Mouse (Mus musculus) cortical plate, adult 2 months (tissue): ENCODE measurements around the gene Rbm44. TPM values are rescaled to one million over a fixed set of nuclear protein-coding genes. Genes with fewer than 3 reads are reported as not detected.

Experiments
- H3K27ac ChIP-seq: fragments of 200-500 bp; 2 replicates; pipeline ENCODE4 v1.5.1; 2012; ENCODE audit warnings: low read length, control low read depth, inconsistent platforms; ENCODE audit not compliant: insufficient read depth
- H3K4me1 ChIP-seq: fragments of 200-500 bp; 2 replicates; pipeline ENCODE4 v1.6.1; 2011; ENCODE audit warnings: low read length; ENCODE audit not compliant: control insufficient read depth, insufficient read depth
- H3K4me3 ChIP-seq: fragments of 200-500 bp; 2 replicates; pipeline ENCODE4 v1.5.1; 2011; ENCODE audit warnings: mild to moderate bottlenecking, low read length, control low read depth; ENCODE audit not compliant: insufficient read depth
- CTCF ChIP-seq: fragments of 200-500 bp; IDR thresholded peaks from 2 replicates; pipeline ENCODE4 v1.5.1; 2011; ENCODE audit warnings: mild to moderate bottlenecking, control low read depth, low read length; ENCODE audit not compliant: insufficient read depth; ENCODE audit errors: extremely low read depth
- POLR2A ChIP-seq: fragments of 200-500 bp; IDR thresholded peaks from 2 replicates; pipeline ENCODE4 v1.6.1; 2011; ENCODE audit warnings: mild to moderate bottlenecking, low read length, control low read depth; ENCODE audit not compliant: insufficient read depth; ENCODE audit errors: extremely low read depth
- polyA plus RNA-seq: library from polyadenylated mRNA; depleted of rRNA; stranded (reverse); fragments of >200 nt; gene quantifications from 2 replicates; pipeline ENCODE4 v1.2.3, GENCODE M21; 2012

Rbm44 gene
- polyA plus RNA-seq, 1 experiment, result 0.04 TPM

DNA sequence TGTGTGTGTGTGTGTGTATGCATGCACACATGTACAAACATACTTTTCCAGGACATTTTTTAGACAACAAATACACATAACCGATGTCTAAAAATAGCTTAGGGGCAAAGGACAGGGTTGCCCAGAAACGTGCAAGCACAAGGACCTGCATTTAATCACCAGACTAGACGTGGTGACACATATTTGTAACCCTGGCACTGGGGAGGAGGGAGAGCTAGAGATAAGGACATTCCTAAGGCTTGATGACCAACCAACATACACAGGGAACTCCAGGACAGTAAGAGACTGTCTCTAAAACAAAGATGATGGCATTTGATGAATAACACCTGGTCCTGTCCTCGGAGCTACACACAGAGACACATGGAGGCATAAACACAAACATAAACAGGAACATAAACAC lies 35.6 kb upstream of the Rbm44 start:
- Histone ChIP-seq H3K27ac (no peak overlapping the region), H3K4me3 (no peak overlapping the region), H3K4me1 (no peaks in the 10 kb centered on the region)
- TF ChIP-seq POLR2A (no peak), CTCF (no peak)

GRCm38 (mm10) chr1:91112171-91112570 lies 32.7 kb upstream of the Rbm44 start:
- H3K4me3 ChIP-seq, result no peak overlapping the region
- no peak overlapping the region for H3K27ac ChIP-seq
- TF ChIP-seq POLR2A (no peak), CTCF (no peak)
- no peaks in the 10 kb centered on the region for H3K4me1 ChIP-seq

DNA sequence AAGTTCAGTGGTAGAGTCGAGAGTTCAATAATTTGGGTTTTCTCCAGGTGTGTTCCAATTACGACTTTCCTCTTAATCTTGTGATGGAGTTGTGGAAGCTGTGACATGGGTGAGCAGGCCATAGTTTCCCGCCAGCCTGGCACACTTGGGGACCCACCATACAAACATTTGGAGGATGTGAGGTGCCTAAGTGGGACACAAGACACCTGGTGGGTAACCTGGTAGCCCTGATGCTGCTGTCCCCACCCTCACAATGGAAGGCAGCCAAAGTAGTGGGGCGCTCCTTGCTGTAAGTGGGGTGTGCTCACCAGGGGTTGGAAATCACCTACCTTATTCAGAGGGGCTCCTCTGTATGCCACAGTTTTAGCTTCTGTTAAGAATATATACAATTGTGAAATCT lies 32.3 kb upstream of the Rbm44 start:
- Histone ChIP-seq H3K4me3 (no peak overlapping the region), H3K27ac (no peak overlapping the region), H3K4me1 (no peaks in the 10 kb centered on the region)
- no peak for TF ChIP-seq POLR2A
- TF ChIP-seq CTCF, result no peak

DNA sequence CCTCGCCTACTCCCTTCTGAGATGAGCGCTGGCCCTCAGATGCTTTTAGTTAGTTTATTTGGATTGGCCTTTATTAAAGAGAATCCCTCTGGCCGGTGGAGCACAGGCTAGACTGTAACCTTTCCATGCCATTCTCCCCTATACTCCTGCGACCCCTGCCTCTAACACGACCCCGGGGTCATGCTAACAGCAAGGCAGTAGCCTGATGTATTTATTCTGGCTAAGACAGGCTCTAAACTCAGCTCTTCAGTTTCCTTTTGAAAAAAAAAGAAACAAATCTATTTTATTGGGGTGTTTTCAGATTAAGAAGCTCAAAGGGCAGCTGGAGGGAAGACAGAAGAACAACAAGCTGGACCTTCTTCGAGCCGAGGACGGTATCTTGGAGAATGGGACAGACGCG lies 22.8 kb upstream of the Rbm44 start:
- TF ChIP-seq POLR2A, result no peak
- TF ChIP-seq CTCF, result no peak
- no peak overlapping the region for H3K27ac ChIP-seq
- no peaks in the 10 kb centered on the region for H3K4me1 ChIP-seq
- no peak overlapping the region for H3K4me3 ChIP-seq

DNA sequence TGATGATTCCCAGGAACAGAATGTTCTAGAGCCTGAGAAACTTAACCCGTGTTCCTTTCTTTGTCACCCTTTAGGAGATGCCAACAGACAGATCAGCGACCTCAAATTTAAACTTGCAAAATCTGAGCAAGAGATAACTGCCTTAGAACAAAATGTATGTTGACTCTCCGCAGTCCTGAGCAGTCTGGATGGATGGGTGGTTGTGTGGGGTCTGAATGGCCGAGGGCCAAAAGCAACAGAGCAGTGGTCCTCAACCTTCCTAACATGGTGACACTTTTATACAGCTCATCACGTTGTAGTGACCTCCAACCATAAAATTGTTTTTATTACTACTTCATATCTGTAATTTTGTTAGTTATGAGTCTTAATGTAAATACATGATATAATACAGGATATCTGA lies 21.9 kb upstream of the Rbm44 start:
- no peak overlapping the region for H3K4me3 ChIP-seq

DNA sequence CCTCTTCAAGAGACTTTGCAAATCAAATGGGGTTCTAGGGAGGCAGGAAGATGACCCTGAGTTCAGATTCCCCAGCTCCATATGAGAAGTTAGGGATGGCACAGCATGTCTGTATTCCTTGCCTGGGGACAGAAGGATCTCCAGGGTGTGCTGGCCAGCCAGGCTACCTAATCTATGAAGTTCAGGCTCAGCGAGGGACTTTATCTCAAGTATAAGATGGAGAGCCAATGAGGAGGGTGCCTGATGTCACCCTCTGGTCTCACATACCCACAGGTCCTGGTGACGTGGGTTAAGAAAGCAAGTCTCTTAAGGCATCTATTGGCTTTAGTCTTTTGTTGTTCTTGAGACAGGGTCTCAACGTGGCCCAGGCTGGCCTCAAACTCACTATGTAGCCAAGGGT lies 21.4 kb upstream of the Rbm44 start:
- TF ChIP-seq POLR2A (no peak), CTCF (no peak)
- Histone ChIP-seq H3K4me3 (no peak overlapping the region), H3K27ac (no peak overlapping the region), H3K4me1 (no peaks in the 10 kb centered on the region)

More for the DNA sequence above, 21.9 kb upstream of the Rbm44 start:
- H3K27ac ChIP-seq, result no peak overlapping the region
- no peaks in the 10 kb centered on the region for H3K4me1 ChIP-seq
- no peak for TF ChIP-seq POLR2A

DNA sequence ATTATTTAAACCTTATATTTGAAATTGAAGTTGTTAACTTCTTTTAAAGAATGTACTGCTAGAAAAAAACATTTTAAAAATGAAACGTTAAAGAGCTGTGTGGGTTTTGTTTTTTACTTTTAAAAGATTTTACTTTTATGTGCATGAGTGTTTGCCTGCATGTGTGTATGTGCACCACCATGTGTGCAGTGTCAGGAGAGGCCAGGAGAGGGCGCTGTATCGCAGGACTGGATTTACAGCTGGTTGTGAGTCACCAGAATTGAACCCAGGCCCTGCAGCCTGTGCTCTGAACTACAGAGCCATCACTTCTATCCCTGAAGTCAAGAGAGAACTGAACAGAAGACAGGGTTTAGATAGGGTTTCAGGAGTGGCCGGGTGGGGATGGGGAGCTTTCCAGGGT lies 16.0 kb upstream of the Rbm44 start:
- Histone ChIP-seq H3K4me3 (no peak overlapping the region), H3K4me1 (no peaks in the 10 kb centered on the region), H3K27ac (no peak overlapping the region)
- TF ChIP-seq CTCF (no peak), POLR2A (no peak)

DNA sequence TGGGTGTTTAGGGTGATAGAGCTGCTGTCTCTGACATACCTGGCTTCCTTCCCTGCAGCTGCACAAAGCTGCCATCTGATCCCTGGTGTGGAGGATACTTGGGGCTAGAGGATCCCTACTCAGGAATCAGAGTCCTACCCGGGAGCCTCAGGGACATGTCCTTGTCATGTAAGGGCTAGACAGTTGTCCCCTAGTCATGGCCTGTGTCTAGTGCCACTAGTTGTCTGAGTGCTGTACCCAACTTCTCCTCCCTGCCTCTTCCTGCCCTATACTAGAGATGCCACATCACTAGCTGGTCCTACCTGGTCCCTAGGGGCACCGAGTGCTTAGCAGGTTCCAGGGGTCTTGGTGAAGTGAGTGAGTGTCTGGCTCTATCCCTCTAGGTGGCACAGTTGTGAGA lies 7.9 kb upstream of the Rbm44 start:
- TF ChIP-seq CTCF (no peak), POLR2A (no peak)
- H3K27ac ChIP-seq, result no peak overlapping the region
- H3K4me1 ChIP-seq, result no peaks in the 10 kb centered on the region
- H3K4me3 ChIP-seq, result no peak overlapping the region

- Histone ChIP-seq H3K4me1 (no peaks in the 10 kb centered on the region), H3K27ac (no peak overlapping the region), H3K4me3 (no peak overlapping the region)
- no peak for TF ChIP-seq CTCF
- no peak for TF ChIP-seq POLR2A
These were observed 6.6 kb downstream of the Rbm44 start for GRCm38 (mm10) chr1:91151509-91151908.

DNA sequence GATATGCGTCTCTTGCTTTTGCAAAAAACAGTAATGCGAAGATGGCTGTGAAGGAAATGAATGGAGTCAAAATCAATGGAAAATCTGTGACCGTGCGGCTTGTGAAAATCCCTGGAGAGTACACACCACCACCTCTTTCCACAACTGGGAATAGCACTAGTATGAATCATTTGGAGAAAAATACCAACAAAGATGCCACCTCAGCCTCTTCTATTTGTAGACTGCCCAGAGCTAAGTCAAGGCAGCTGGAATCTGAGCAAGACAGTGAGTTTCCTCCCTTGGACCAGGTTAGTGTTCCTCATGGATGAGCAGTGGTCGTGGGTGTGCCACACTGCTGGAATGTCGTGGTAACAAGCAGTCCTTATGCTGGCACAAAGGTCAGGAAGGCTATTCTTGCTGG lies 21.9 kb downstream of the Rbm44 start:
- Histone ChIP-seq H3K4me3 (no peak overlapping the region), H3K27ac (no peak overlapping the region), H3K4me1 (no peaks in the 10 kb centered on the region)
- TF ChIP-seq POLR2A, result no peak
- no peak for TF ChIP-seq CTCF

- no peak for TF ChIP-seq CTCF
- TF ChIP-seq POLR2A, result no peak
- H3K4me3 ChIP-seq, result no peak overlapping the region
- no peaks in the 10 kb centered on the region for H3K4me1 ChIP-seq
- H3K27ac ChIP-seq, result no peak overlapping the region
These were observed 24.3 kb downstream of the Rbm44 start for GRCm38 (mm10) chr1:91169157-91169556.
